Mouse (Mus musculus): Measurements from ENCODE around the gene Cdhr1. TPM values are rescaled to one million over a fixed set of nuclear protein-coding genes. Genes with fewer than 3 reads are reported as not detected.
A peak's percentile ranks its signal among the peaks of the same experiment; 100 is the strongest.
"Not testable (repeated sequence)": the region's sequence is repeated elsewhere in the genome, so short reads cannot be mapped to it uniquely, and the experiment has no call there.

The Cdhr1 gene
- 1.0 and 1.2 TPM in 2 replicates for polyA plus RNA-seq (2014; fragmentation: Nextera tagmentation; extraction: Ambion mirVana)

GRCm38 (mm10) chr14:37097956-37098530, at the start of gene Cdhr1:
Gene Cdhr1, minus strand, starts transcription at chr14:37098347.
- no peaks in the 10 kb centered on the region for H3K9me3 ChIP-seq (ENCODE audit: control insufficient read depth, low read length)
- H3K4me1 ChIP-seq (replicated peaks; ENCODE audit: control insufficient read depth, insufficient read depth, low read length) = no peaks in the 10 kb centered on the region
- ATAC-seq (replicated peaks; ENCODE audit: low FRiP score) (peak; percentile 90), DNase-seq (ENCODE audit: low spot score) (peak; percentile 79)
- peak within 1 kb of the TSS; percentile 64 for H3K4me2 ChIP-seq (ENCODE audit: low read depth, low read length, severe bottlenecking)
- peaks cover 8% of the 10 kb centered on the region for H3K27me3 ChIP-seq (ENCODE audit: control insufficient read depth, insufficient read depth, low read length)
- H3K4me3 ChIP-seq (ENCODE audit: low read depth, low read length) = peak within 1 kb of the TSS; percentile 29
- peak within 1 kb of the TSS; percentile 35 for H3K9ac ChIP-seq (ENCODE audit: low read length)
- no peaks in the 10 kb centered on the region for H3K36me3 ChIP-seq (ENCODE audit: control insufficient read depth, insufficient read depth, low read length)
- under 1% methylated on average over 30 of the region's 30 CpGs for WGBS
- H3K27ac ChIP-seq (ENCODE audit: low read depth, low read length) = no peak within 1 kb of the TSS

- no peak overlapping the region for H3K27ac ChIP-seq (ENCODE audit: low read depth, low read length)
- no peaks in the 10 kb centered on the region for H3K4me1 ChIP-seq (replicated peaks; ENCODE audit: control insufficient read depth, insufficient read depth, low read length)
- H3K4me3 ChIP-seq (ENCODE audit: low read depth, low read length) = no peak overlapping the region
- no peaks in the 10 kb centered on the region for H3K36me3 ChIP-seq (ENCODE audit: control insufficient read depth, insufficient read depth, low read length)
- no peak overlapping the region for H3K9ac ChIP-seq (ENCODE audit: low read length)
- H3K9me3 ChIP-seq (ENCODE audit: control insufficient read depth, low read length) = no peaks in the 10 kb centered on the region
- WGBS = 55% methylated on average over 8 of the region's 8 CpGs
- no peaks in the 10 kb centered on the region for H3K27me3 ChIP-seq (ENCODE audit: control insufficient read depth, insufficient read depth, low read length)
- DNase-seq (ENCODE audit: low spot score) = no peak
- ATAC-seq (replicated peaks; ENCODE audit: low FRiP score) = no peak
- no peak overlapping the region for H3K4me2 ChIP-seq (ENCODE audit: low read depth, low read length, severe bottlenecking)
Measured at GRCm38 (mm10) chr14:37139051-37139710, 41.0 kb upstream of the Cdhr1 start.

- H3K9ac ChIP-seq (ENCODE audit: low read length); H3K27ac ChIP-seq (ENCODE audit: low read depth, low read length); H3K36me3 ChIP-seq (ENCODE audit: control insufficient read depth, insufficient read depth, low read length); H3K9me3 ChIP-seq (ENCODE audit: control insufficient read depth, low read length); H3K4me3 ChIP-seq (ENCODE audit: low read depth, low read length); H3K4me2 ChIP-seq (ENCODE audit: low read depth, low read length, severe bottlenecking); ATAC-seq (replicated peaks; ENCODE audit: low FRiP score); H3K27me3 ChIP-seq (ENCODE audit: control insufficient read depth, insufficient read depth, low read length); DNase-seq (ENCODE audit: low spot score); H3K4me1 ChIP-seq (replicated peaks; ENCODE audit: control insufficient read depth, insufficient read depth, low read length): not testable (repeated sequence)
- WGBS = 86% methylated on average over 2 of the region's 3 CpGs
Measured at GRCm38 (mm10) chr14:37137596-37137995, 39.4 kb upstream of the Cdhr1 start.

- Histone ChIP-seq H3K9me3 (ENCODE audit: control insufficient read depth, low read length) (no peaks in the 10 kb centered on the region), H3K36me3 (ENCODE audit: control insufficient read depth, insufficient read depth, low read length) (no peaks in the 10 kb centered on the region; the same call in 1 of the 2 replicates), H3K9ac (ENCODE audit: low read length) (no peak overlapping the region), H3K4me2 (ENCODE audit: low read depth, low read length, severe bottlenecking) (no peak overlapping the region), H3K4me1 (replicated peaks; ENCODE audit: control insufficient read depth, insufficient read depth, low read length) (no peaks in the 10 kb centered on the region), H3K27ac (ENCODE audit: low read depth, low read length) (no peak overlapping the region), H3K27me3 (ENCODE audit: control insufficient read depth, insufficient read depth, low read length) (no peaks in the 10 kb centered on the region), H3K4me3 (ENCODE audit: low read depth, low read length) (no peak overlapping the region)
- DNase-seq (ENCODE audit: low spot score) (no peak), ATAC-seq (replicated peaks; ENCODE audit: low FRiP score) (no peak)
- 84% methylated on average over 4 of the region's 4 CpGs for WGBS
Measured at GRCm38 (mm10) chr14:37136110-37136509, 38.0 kb upstream of the Cdhr1 start.

GRCm38 (mm10) chr14:37135671-37136070, 37.5 kb upstream of the Cdhr1 start:
- H3K27me3 ChIP-seq (ENCODE audit: control insufficient read depth, insufficient read depth, low read length) = no peaks in the 10 kb centered on the region
- no peaks in the 10 kb centered on the region for H3K9me3 ChIP-seq (ENCODE audit: control insufficient read depth, low read length)
- H3K9ac ChIP-seq (ENCODE audit: low read length) = peak overlapping the region; percentile 47
- DNase-seq (ENCODE audit: low spot score) (no peak), ATAC-seq (replicated peaks; ENCODE audit: low FRiP score) (peak; percentile 64)
- peak overlapping the region; percentile 60 for H3K4me2 ChIP-seq (ENCODE audit: low read depth, low read length, severe bottlenecking)
- no peak overlapping the region for H3K27ac ChIP-seq (ENCODE audit: low read depth, low read length)
- 3% methylated on average over 10 of the region's 10 CpGs for WGBS
- no peaks in the 10 kb centered on the region for H3K4me1 ChIP-seq (replicated peaks; ENCODE audit: control insufficient read depth, insufficient read depth, low read length)
- peak overlapping the region; percentile 83 for H3K4me3 ChIP-seq (ENCODE audit: low read depth, low read length)
- H3K36me3 ChIP-seq (ENCODE audit: control insufficient read depth, insufficient read depth, low read length) = no peaks in the 10 kb centered on the region; the same call in 1 of the 2 replicates

GRCm38 (mm10) chr14:37135127-37135593, 37.0 kb upstream of the Cdhr1 start, which contains the start of gene Ghitm:
Gene Ghitm, minus strand, starts transcription at chr14:37135272.
- under 1% methylated on average over 38 of the region's 38 CpGs for WGBS
- no peaks in the 10 kb centered on the region for H3K9me3 ChIP-seq (ENCODE audit: control insufficient read depth, low read length)
- peak; percentile 100 for ATAC-seq (replicated peaks; ENCODE audit: low FRiP score)

GRCm38 (mm10) chr14:37134304-37135126, 36.4 kb upstream of the Cdhr1 start:
- Histone ChIP-seq H3K27me3 (ENCODE audit: control insufficient read depth, insufficient read depth, low read length) (no peaks in the 10 kb centered on the region), H3K36me3 (ENCODE audit: control insufficient read depth, insufficient read depth, low read length) (no peaks in the 10 kb centered on the region; the same call in 1 of the 2 replicates), H3K9ac (ENCODE audit: low read length) (peak overlapping the region; percentile 83), H3K9me3 (ENCODE audit: control insufficient read depth, low read length) (no peaks in the 10 kb centered on the region), H3K4me3 (ENCODE audit: low read depth, low read length) (peak overlapping the region; percentile 83), H3K4me2 (ENCODE audit: low read depth, low read length, severe bottlenecking) (peak overlapping the region; percentile 68), H3K27ac (ENCODE audit: low read depth, low read length) (peak overlapping the region; percentile 66; the same call in 1 of the 2 replicates), H3K4me1 (replicated peaks; ENCODE audit: control insufficient read depth, insufficient read depth, low read length) (no peaks in the 10 kb centered on the region)
- ATAC-seq (replicated peaks; ENCODE audit: low FRiP score) (no peak; the same call in 1 of the 2 replicates), DNase-seq (ENCODE audit: low spot score) (peak; percentile 51)
- WGBS = 2% methylated on average over 40 of the region's 40 CpGs

More at GRCm38 (mm10) chr14:37135127-37135593, 37.0 kb upstream of the Cdhr1 start, which contains the start of gene Ghitm:
- Histone ChIP-seq H3K4me1 (replicated peaks; ENCODE audit: control insufficient read depth, insufficient read depth, low read length) (no peaks in the 10 kb centered on the region), H3K27ac (ENCODE audit: low read depth, low read length) (peak within 1 kb of the TSS; percentile 66; the same call in 1 of the 2 replicates), H3K4me2 (ENCODE audit: low read depth, low read length, severe bottlenecking) (peak within 1 kb of the TSS; percentile 68), H3K36me3 (ENCODE audit: control insufficient read depth, insufficient read depth, low read length) (no peaks in the 10 kb centered on the region; the same call in 1 of the 2 replicates), H3K27me3 (ENCODE audit: control insufficient read depth, insufficient read depth, low read length) (no peaks in the 10 kb centered on the region), H3K9ac (ENCODE audit: low read length) (peak within 1 kb of the TSS; percentile 83), H3K4me3 (ENCODE audit: low read depth, low read length) (peak within 1 kb of the TSS; percentile 83)
- DNase-seq (ENCODE audit: low spot score) = peak; percentile 95

GRCm38 (mm10) chr14:37127652-37128051, 29.5 kb upstream of the Cdhr1 start:
- Histone ChIP-seq H3K27ac (ENCODE audit: low read depth, low read length) (no peak overlapping the region), H3K9me3 (ENCODE audit: control insufficient read depth, low read length) (no peaks in the 10 kb centered on the region), H3K4me1 (replicated peaks; ENCODE audit: control insufficient read depth, insufficient read depth, low read length) (no peaks in the 10 kb centered on the region), H3K9ac (ENCODE audit: low read length) (no peak overlapping the region), H3K36me3 (ENCODE audit: control insufficient read depth, insufficient read depth, low read length) (no peaks in the 10 kb centered on the region; the same call in 1 of the 2 replicates), H3K4me3 (ENCODE audit: low read depth, low read length) (no peak overlapping the region), H3K4me2 (ENCODE audit: low read depth, low read length, severe bottlenecking) (no peak overlapping the region), H3K27me3 (ENCODE audit: control insufficient read depth, insufficient read depth, low read length) (no peaks in the 10 kb centered on the region)
- DNase-seq (ENCODE audit: low spot score) (no peak), ATAC-seq (replicated peaks; ENCODE audit: low FRiP score) (no peak)
- WGBS = 51% methylated on average over 4 of the region's 4 CpGs
